8 mouse cellular contexts compared by ENCODE assay signal in the genomic region with DNA sequence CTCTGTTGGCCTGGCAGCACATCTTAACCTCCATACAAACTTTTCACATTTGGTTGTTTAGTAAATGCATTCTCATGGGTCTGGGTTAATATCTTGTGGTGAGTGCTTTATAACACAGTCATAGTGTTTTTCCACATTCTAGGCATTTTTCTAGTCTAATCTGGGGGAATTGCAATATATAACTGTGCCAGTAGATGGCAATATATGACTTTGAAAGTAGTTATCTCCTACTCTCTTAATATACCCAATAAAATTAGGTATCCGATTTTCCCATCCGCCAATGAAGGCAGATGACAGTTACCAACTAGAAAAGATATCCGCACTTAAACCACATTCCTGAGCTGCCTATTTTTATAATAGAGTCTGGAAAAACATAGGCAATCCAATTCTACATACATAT. TPM values are rescaled to one million over a fixed set of nuclear protein-coding genes. Genes with fewer than 3 reads are reported as not detected.
DNase-seq lines count a peak whose midpoint lies in the region; ATAC-seq and TF ChIP-seq lines count a peak whose summit lies in the region.

No protein-coding gene starts in this region.

- peak; percentile 56; the same call in 1 of the 2 replicates for ATAC-seq in hindbrain, embryonic 15.5 days (ENCODE audit: low FRiP score, low read depth)

- no peak for DNase-seq in gastrocnemius, adult 2 months
- no peak for DNase-seq in gastrocnemius, postnatal 10 days
- DNase-seq in thymus, postnatal 0 days (ENCODE audit: low spot score): peak; percentile 37
- no peak for DNase-seq in thymus, adult 2 months
- peak; percentile 81 for DNase-seq in retina, embryonic 14.5 days (ENCODE audit: low spot score)
- no peak for DNase-seq in adrenal gland, adult 18-20 months (ENCODE audit: low spot score in 2 of 2)
- DNase-seq in layer of hippocampus, postnatal 36 days: no peak

- H3K4me2 ChIP-seq in hindbrain, embryonic 15.5 days: no peak overlapping the region

- H3K36me3 ChIP-seq in thymus, adult 2 months (ENCODE audit: control insufficient read depth, insufficient read depth, low read length): no peaks in the 10 kb centered on the region
- no peaks in the 10 kb centered on the region for H3K36me3 ChIP-seq in hindbrain, embryonic 15.5 days

- H3K27ac ChIP-seq in gastrocnemius, adult 2 months: no peak overlapping the region
- no peak overlapping the region for H3K27ac ChIP-seq in thymus, adult 2 months (ENCODE audit: control insufficient read depth, insufficient read depth, low read length)
- no peak overlapping the region for H3K27ac ChIP-seq in hindbrain, embryonic 15.5 days (replicated peaks)

- no peak overlapping the region for H3K4me3 ChIP-seq in gastrocnemius, adult 2 months
- H3K4me3 ChIP-seq in thymus, adult 2 months (ENCODE audit: control insufficient read depth, insufficient read depth, low read length): no peak overlapping the region
- H3K4me3 ChIP-seq in hindbrain, embryonic 15.5 days: no peak overlapping the region

- no peaks in the 10 kb centered on the region for H3K27me3 ChIP-seq in thymus, adult 2 months (ENCODE audit: control insufficient read depth, insufficient read depth, low read length)
- no peaks in the 10 kb centered on the region for H3K27me3 ChIP-seq in hindbrain, embryonic 15.5 days

- no peaks in the 10 kb centered on the region for H3K4me1 ChIP-seq in thymus, adult 2 months (replicated peaks; ENCODE audit: control insufficient read depth, insufficient read depth, low read length)
- H3K4me1 ChIP-seq in hindbrain, embryonic 15.5 days (replicated peaks): no peaks in the 10 kb centered on the region

- TF ChIP-seq CTCF in gastrocnemius, adult 2 months (IDR thresholded peaks at IDR 0.05): peak; percentile 72
- no peak for TF ChIP-seq CTCF in thymus, adult 2 months (IDR thresholded peaks at IDR 0.05; ENCODE audit: borderline replicate concordance, control insufficient read depth, extremely low read depth, insufficient read depth, low read length, poor library complexity)

- H3K9ac ChIP-seq in hindbrain, embryonic 15.5 days: no peak overlapping the region

- intact Hi-C loops in gastrocnemius, adult 2 months (cut with DNase I): loop anchor here (10.0 kb wide), 1 partner anchor 644 kb away; no protein-coding TSS in a partner anchor

- TF ChIP-seq POLR2A in thymus, adult 2 months (IDR thresholded peaks at IDR 0.05; ENCODE audit: control insufficient read depth, extremely low read depth, insufficient read depth, low read length, poor library complexity): no peak

- WGBS in thymus, adult 2 months: 25% methylated on average over 3 of the region's 3 CpGs
- WGBS in hindbrain, embryonic 15.5 days: 14% methylated on average over 3 of the region's 3 CpGs

- H3K9me3 ChIP-seq in hindbrain, embryonic 15.5 days: no peaks in the 10 kb centered on the region

RNA-seq across cellular contexts. Expression of gene Rnls, which starts 11.7 kb away (rescaled TPM):
- total RNA-seq in gastrocnemius, adult 2 months (2021): 10 to 100 TPM in 1 of 2 experiments, 1 to 10 TPM in 1; 8.3 to 13.0 TPM
- total RNA-seq in gastrocnemius, postnatal 10 days (2021): 1 to 10 TPM; 5.4 to 6.7 TPM
- 5.1 and 5.3 TPM in 2 replicates for polyA plus RNA-seq in thymus, postnatal 0 days (2015; fragmentation: Nextera tagmentation; extraction: Ambion mirVana)
- 0.74 and 1.4 TPM in 2 replicates for polyA plus RNA-seq in thymus, adult 2 months (2012; rRNA removed)
- polyA plus RNA-seq in hindbrain, embryonic 15.5 days (2015; fragmentation: Nextera tagmentation; extraction: Ambion mirVana): 8.8 and 9.7 TPM in 2 replicates
- total RNA-seq in adrenal gland, adult 18-20 months (2021): 1 to 10 TPM; 3.4 to 4.3 TPM
- total RNA-seq in layer of hippocampus, postnatal 36 days (2021): 1 to 10 TPM; 1.5 TPM

Comparison
In these comparisons a context has a peak if more than half of its experiments do, and no peak if none do; other contexts are left out.
1. DNase-seq: peak in thymus, postnatal 0 days (single experiment) and retina, embryonic 14.5 days (single experiment); none in gastrocnemius, adult 2 months (single experiment), gastrocnemius, postnatal 10 days (single experiment), thymus, adult 2 months (single experiment), adrenal gland, adult 18-20 months (0 of 2) and layer of hippocampus, postnatal 36 days (0 of 2).